Comparison of ENCODE assay signal across 32 mouse cellular contexts in genomic region chr16:27395251-27396037, GRCm38 (mm10). TPM values are rescaled to one million over a fixed set of nuclear protein-coding genes. Genes with fewer than 3 reads are reported as not detected.
DNase-seq lines count a peak whose midpoint lies in the region; ATAC-seq and TF ChIP-seq lines count a peak whose summit lies in the region.
"Had no signal": no experiment of that assay in that cellular context is flagged by ENCODE, and none has a peak within 500 bp of the region (broad histone marks: within the 10 kb centered on the region; RNA-seq: fewer than 3 reads in every experiment).

No protein-coding gene starts in this region.

- H3K27me3 ChIP-seq in CH12.LX (replicated peaks), result no peaks in the 10 kb centered on the region
- H3K27me3 ChIP-seq in splenic B cell, adult 2 months (ENCODE audit: control insufficient read depth, insufficient read depth, low read length, poor library complexity, severe bottlenecking), result no peaks in the 10 kb centered on the region
- H3K27me3 ChIP-seq in midbrain, embryonic 11.5 days (ENCODE audit: control insufficient read depth, insufficient read depth, low read length), result no peaks in the 10 kb centered on the region
- H3K27me3 ChIP-seq: embryonic facial prominence, embryonic 13.5 days; limb, embryonic 12.5 days; liver, embryonic 15.5 days; lung, embryonic 15.5 days had no signal

- peaks cover 8 to 32% of the 10 kb centered on the region in 2 experiments for H3K36me3 ChIP-seq in CH12.LX (replicated peaks in 1 of 2; ENCODE audit: control insufficient read depth in 1 of 2, insufficient read depth in 1 of 2, low read length in 1 of 2)
- no peaks in the 10 kb centered on the region for H3K36me3 ChIP-seq in splenic B cell, adult 2 months (ENCODE audit: control insufficient read depth, insufficient read depth, low read length, poor library complexity, severe bottlenecking)
- no peaks in the 10 kb centered on the region for H3K36me3 ChIP-seq in midbrain, embryonic 11.5 days (ENCODE audit: control insufficient read depth, insufficient read depth, low read length)
- H3K36me3 ChIP-seq: limb, embryonic 12.5 days; liver, embryonic 15.5 days; lung, embryonic 15.5 days had no signal

- TF ChIP-seq POLR2A in CH12.LX (IDR thresholded peaks at IDR 0.05; ENCODE audit: low read depth, low read length), result peak; percentile 54

- dilution Hi-C loops in CH12.LX (cut with MboI; ENCODE audit: extremely low pct_ligation_motif_present, extremely low pct_unique_long_range_greater_than_20kb, low sequenced_read_pairs), result no loop called here

- H3K4me1 ChIP-seq in CH12.LX (ENCODE audit: control insufficient read depth in 1 of 2, insufficient read depth in 2 of 2), result peaks cover 11 to 66% of the 10 kb centered on the region in 2 experiments
- H3K4me1 ChIP-seq in brown adipose tissue, adult 24 weeks (ENCODE audit: control insufficient read depth, insufficient read depth, insufficient read length, low read length), result peaks cover 8% of the 10 kb centered on the region; the same call in 1 of the 2 replicates
- H3K4me1 ChIP-seq in midbrain, embryonic 11.5 days (ENCODE audit: control insufficient read depth, insufficient read depth, low read length), result peaks cover 1% of the 10 kb centered on the region; the same call in 1 of the 2 replicates

- WGBS in midbrain, embryonic 11.5 days, result 91% methylated on average over 4 of the region's 4 CpGs

- in situ Hi-C loops in CH12.LX (cut with MboI; ENCODE audit: low pct_ligation_motif_present, low pct_unique_long_range_greater_than_20kb, low sequenced_read_pairs), result no loop called here

- no peak for ATAC-seq in midbrain, embryonic 11.5 days (ENCODE audit: low FRiP score)
- ATAC-seq: forebrain, embryonic 16.5 days; hindbrain, embryonic 16.5 days; midbrain, embryonic 16.5 days had no signal

- no peak for TF ChIP-seq RAD21 in CH12.LX (IDR thresholded peaks at IDR 0.05; ENCODE audit: low read depth, low read length)

- H3K79me2 ChIP-seq in CH12.LX (replicated peaks; ENCODE audit: control insufficient read depth, extremely low read depth, insufficient read depth, poor library complexity, severe bottlenecking), result peaks cover 71% of the 10 kb centered on the region

- peaks cover 17% of the 10 kb centered on the region for H3K9me3 ChIP-seq in CH12.LX (replicated peaks; ENCODE audit: low read length)
- no peaks in the 10 kb centered on the region; the same call in 1 of the 2 replicates for H3K9me3 ChIP-seq in midbrain, embryonic 11.5 days (ENCODE audit: control insufficient read depth, low read length)
- H3K9me3 ChIP-seq: embryonic facial prominence, embryonic 13.5 days; liver, embryonic 15.5 days had no signal

- H3K4me3 ChIP-seq in CH12.LX (replicated peaks in 1 of 3; ENCODE audit: low read depth in 2 of 3, low read length in 2 of 3, poor library complexity in 1 of 3), result peak overlapping the region in 2 of 3 experiments; percentile 4 to 9
- H3K4me3 ChIP-seq in brown adipose tissue, adult 24 weeks (ENCODE audit: insufficient read depth, low read depth, low read length), result no peak overlapping the region
- no peak overlapping the region for H3K4me3 ChIP-seq in midbrain, embryonic 11.5 days (ENCODE audit: low read depth, low read length)
- H3K4me3 ChIP-seq: embryonic facial prominence, embryonic 13.5 days; limb, embryonic 12.5 days; liver, embryonic 15.5 days; lung, embryonic 15.5 days; midbrain, embryonic 10.5 days had no signal

- H3K4me2 ChIP-seq in CH12.LX (ENCODE audit: insufficient read depth, low read depth, poor library complexity, severe bottlenecking), result peak overlapping the region; percentile 74
- H3K4me2 ChIP-seq in midbrain, embryonic 11.5 days, result no peak overlapping the region
- H3K4me2 ChIP-seq: embryonic facial prominence, embryonic 13.5 days; limb, embryonic 12.5 days; liver, embryonic 15.5 days; lung, embryonic 15.5 days had no signal

- H3K27ac ChIP-seq in CH12.LX (ENCODE audit: insufficient read depth, low read depth), result peak overlapping the region; percentile 48; the same call in 1 of the 2 replicates
- H3K27ac ChIP-seq in brown adipose tissue, adult 24 weeks (replicated peaks; ENCODE audit: low read depth, low read length), result peak overlapping the region; percentile 29
- no peak overlapping the region for H3K27ac ChIP-seq in midbrain, embryonic 11.5 days (ENCODE audit: low read depth, low read length)
- H3K27ac ChIP-seq: embryonic facial prominence, embryonic 13.5 days; kidney, postnatal 0 days; limb, embryonic 12.5 days; liver, embryonic 15.5 days; lung, embryonic 15.5 days; midbrain, embryonic 10.5 days had no signal

- peak; percentile 15 for DNase-seq in kidney, adult 9 months
- DNase-seq in kidney, adult 11 months, result no peak
- peak; percentile 64 for DNase-seq in CH12.LX (ENCODE audit: extremely low read depth)
- DNase-seq in splenic B cell, adult 2 months (ENCODE audit: low read depth, low spot score), result peak; percentile 40
- no peak for DNase-seq in urinary bladder, adult 2 months (ENCODE audit: low spot score)
- no peak for DNase-seq in midbrain, embryonic 11.5 days (ENCODE audit: low spot score, missing footprints)
- DNase-seq: adrenal gland, postnatal 25 days; cerebellum, adult 8-10 months; cerebellum, postnatal 36 days; heart, postnatal 14 days; kidney, adult 2 months; kidney, postnatal 4 days; layer of hippocampus, adult 9-11 months; thymus, postnatal 14 days had no signal

- no peak for TF ChIP-seq CTCF in CH12.LX (conservative IDR thresholded peaks at IDR 0.05 in 1 of 2, IDR thresholded peaks at IDR 0.05 in 1 of 2; ENCODE audit: low read depth in 2 of 2, low read length in 2 of 2)

- no peak for TF ChIP-seq EP300 in CH12.LX (IDR thresholded peaks at IDR 0.05; ENCODE audit: low read length)

- peak overlapping the region; percentile 60; the same call in 1 of the 2 replicates for H3K9ac ChIP-seq in CH12.LX (ENCODE audit: insufficient read depth, low read depth)
- H3K9ac ChIP-seq in midbrain, embryonic 11.5 days (ENCODE audit: low read length), result no peak overlapping the region
- H3K9ac ChIP-seq: embryonic facial prominence, embryonic 13.5 days; limb, embryonic 12.5 days; liver, embryonic 15.5 days; lung, embryonic 15.5 days had no signal

TF ChIP-seq in CH12.LX, 34 proteins besides CTCF, POLR2A, EP300 and RAD21:
- TF ChIP-seq ZC3H11A (IDR thresholded peaks at IDR 0.05; ENCODE audit: low read depth, low read length) (no peak), TBP (conservative IDR thresholded peaks at IDR 0.05; ENCODE audit: low read depth, low read length) (peak; percentile 90; the same call in 1 of the 2 replicates), CHD1 (IDR thresholded peaks at IDR 0.05; ENCODE audit: low read depth, low read length) (no peak; the same call in 1 of the 2 replicates), NRF1 (IDR thresholded peaks at IDR 0.05; ENCODE audit: low read depth, low read length) (no peak), SMC3 (IDR thresholded peaks at IDR 0.05; ENCODE audit: low read depth, low read length) (no peak), SIN3A (IDR thresholded peaks at IDR 0.05; ENCODE audit: low read length) (0 out of 2 replicates have a peak, but pooled peaks have one; percentile 12), GABPA (IDR thresholded peaks at IDR 0.05; ENCODE audit: insufficient replicate concordance, low read depth, low read length) (no peak), E2F4 (IDR thresholded peaks at IDR 0.05; ENCODE audit: insufficient replicate concordance, low read depth, low read length) (no peak), MEF2A (IDR thresholded peaks at IDR 0.05; ENCODE audit: borderline replicate concordance, low read depth, low read length) (no peak), NELFE (IDR thresholded peaks at IDR 0.05; ENCODE audit: low read depth, low read length) (0 out of 2 replicates have a peak, but pooled peaks have one; percentile 39), JUND (conservative IDR thresholded peaks at IDR 0.05; ENCODE audit: low read depth, low read length) (no peak), ELF1 (IDR thresholded peaks at IDR 0.05; ENCODE audit: low read depth, low read length) (peak; percentile 16; the same call in 1 of the 2 replicates), USF2 (conservative IDR thresholded peaks at IDR 0.05; ENCODE audit: low read depth, low read length) (no peak), MAZ (IDR thresholded peaks at IDR 0.05; ENCODE audit: low read depth, low read length) (no peak), PAX5 (IDR thresholded peaks at IDR 0.05; ENCODE audit: low read length) (no peak), USF1 (IDR thresholded peaks at IDR 0.05; ENCODE audit: low read depth, low read length) (no peak), KAT2A (IDR thresholded peaks at IDR 0.05; ENCODE audit: insufficient replicate concordance, low read length) (no peak), MXI1 (IDR thresholded peaks at IDR 0.05; ENCODE audit: low read depth, low read length) (no peak), TCF12 (IDR thresholded peaks at IDR 0.05; ENCODE audit: low read depth, low read length) (peak; percentile 36; the same call in 1 of the 2 replicates), RCOR1 (conservative IDR thresholded peaks at IDR 0.05; ENCODE audit: low read depth, low read length) (no peak)

RNA-seq across cellular contexts. Expression of gene Ccdc50, which starts 6.8 kb away (rescaled TPM):
- total RNA-seq in CH12.LX (2012; rRNA removed) (188 and 203 TPM in 2 replicates), CH12.LX (2014; rRNA removed) (243 and 258 TPM in 2 replicates)
- 261 and 307 TPM in 2 replicates for polyA plus RNA-seq in CH12.LX (2012; ENCODE audit: insufficient read length, low read depth)
- polyA plus RNA-seq in brown adipose tissue, adult 24 weeks (2012; ENCODE audit: insufficient read depth, insufficient read length, missing spikeins), result 38.4 and 63.7 TPM in 2 replicates
- polyA plus RNA-seq in urinary bladder, adult 2 months (2012; rRNA removed), result 40.9 and 41.3 TPM in 2 replicates
- 74.9 and 77.1 TPM in 2 replicates for polyA plus RNA-seq in midbrain, embryonic 11.5 days (2014; fragmentation: Nextera tagmentation; extraction: Ambion mirVana)

RNA-seq across cellular contexts. Expression of gene Uts2b, which starts 25.4 kb away (rescaled TPM):
- total RNA-seq in CH12.LX (2012; rRNA removed), result 0.29 and 0.38 TPM in 2 replicates
- total RNA-seq in CH12.LX (2014; rRNA removed), result 0.51 TPM in 1 of 2 replicates, not detected in the other
- not detected in 2 replicates for polyA plus RNA-seq in CH12.LX (2012; ENCODE audit: insufficient read length, low read depth)
- not detected in 2 replicates for polyA plus RNA-seq in brown adipose tissue, adult 24 weeks (2012; ENCODE audit: insufficient read depth, insufficient read length, missing spikeins)
- 0.32 and 0.45 TPM in 2 replicates for polyA plus RNA-seq in urinary bladder, adult 2 months (2012; rRNA removed)
- not detected in 2 replicates for polyA plus RNA-seq in midbrain, embryonic 11.5 days (2014; fragmentation: Nextera tagmentation; extraction: Ambion mirVana)
- total RNA-seq: adrenal gland, adult 18-20 months; adrenal gland, postnatal 25 days; gastrocnemius, postnatal 4 days; left cerebral cortex, postnatal 25 days; liver, adult 2 months; megakaryocyte progenitor cell, adult 5-6 weeks had no signal
- polyA plus RNA-seq: C2C12; forebrain, embryonic 11.5 days; forebrain, embryonic 16.5 days; intestine, embryonic 14.5 days; kidney, adult 2 months; kidney, postnatal 0 days; liver, adult 2 months; liver, embryonic 15.5 days; midbrain, embryonic 10.5 days had no signal

Comparison
In these comparisons a context has a peak if more than half of its experiments do, and no peak if none do; other contexts are left out.
1. DNase-seq: peak in kidney, adult 9 months (single experiment), CH12.LX (single experiment) and splenic B cell, adult 2 months (single experiment); none in kidney, adult 11 months (single experiment), urinary bladder, adult 2 months (single experiment) and midbrain, embryonic 11.5 days (single experiment).
2. H3K4me3 ChIP-seq: peak in CH12.LX (2 of 3); none in brown adipose tissue, adult 24 weeks (single experiment) and midbrain, embryonic 11.5 days (single experiment).